Mouse (Mus musculus) hindbrain, postnatal 0 days (tissue): ENCODE measurements around the gene Atg14. TPM values are rescaled to one million over a fixed set of nuclear protein-coding genes. Genes with fewer than 3 reads are reported as not detected.
"Not testable (repeated sequence)": the region's sequence is repeated elsewhere in the genome, so short reads cannot be mapped to it uniquely, and the experiment has no call there.

ENCODE experiments used
- ATAC-seq: fragments of 200-750 bp; cut with Nextera tagmentation; 2 replicates; pipeline ENCODE4 v1.8.0; 2017; ENCODE audit warnings: mild to moderate bottlenecking, moderate TSS enrichment, moderate library complexity
- DNase-seq: peaks from one replicate; pipeline ENCODE4 v3.0.0-alpha.2; 2015; ENCODE audit warnings: low spot score
- H3K27ac ChIP-seq: fragments of 300-500 bp; sonication (generic); 2 replicates; pipeline ENCODE4 v1.5.1; 2014; ENCODE audit warnings: mild to moderate bottlenecking
- H3K27me3 ChIP-seq: fragments of 300-500 bp; sonication (generic); 2 replicates; pipeline ENCODE4 v1.6.1; 2014; ENCODE audit warnings: low read length, mixed read lengths; ENCODE audit not compliant: insufficient read depth
- H3K36me3 ChIP-seq: fragments of 300-500 bp; sonication (generic); 2 replicates; pipeline ENCODE4 v1.6.1; 2014; ENCODE audit warnings: low read length, mixed read lengths; ENCODE audit not compliant: insufficient read depth
- H3K4me1 ChIP-seq: fragments of 300-500 bp; sonication (generic); 2 replicates; pipeline ENCODE4 v1.6.1; 2014; ENCODE audit warnings: antibody characterized with exemption, low read length, mixed read lengths; ENCODE audit not compliant: insufficient read depth
- H3K4me2 ChIP-seq: fragments of 300-500 bp; sonication (generic); 2 replicates; pipeline ENCODE4 v1.6.1; 2014; ENCODE audit warnings: low read depth, mild to moderate bottlenecking, low read length, moderate library complexity, mixed read lengths
- H3K4me3 ChIP-seq: fragments of 300-500 bp; sonication (generic); 2 replicates; pipeline ENCODE4 v1.5.1; 2014; ENCODE audit warnings: low read length
- H3K9ac ChIP-seq: fragments of 300-500 bp; sonication (generic); replicated peaks from 2 replicates; pipeline ENCODE4 v1.6.1; 2014; ENCODE audit warnings: mild to moderate bottlenecking, low read length, moderate library complexity, mixed read lengths
- H3K9me3 ChIP-seq: fragments of 300-500 bp; sonication (generic); 2 replicates; pipeline ENCODE4 v1.6.1; 2016; ENCODE audit warnings: low read length, mixed read lengths
- CTCF ChIP-seq: IDR thresholded peaks from 2 replicates; pipeline ENCODE4 v1.5.1; 2016; ENCODE audit warnings: antibody characterized with exemption, control low read depth, low read depth
- WGBS: fragments of 180-500 bp; shearing (Covaris S2); extraction: QIAGEN DNeasy Blood & Tissue Kit; methylation state at CpG from one replicate; pipeline ENCODE4 v1.1.7; 2014; 5-methylcytosine and 5-hydroxymethylcytosine counted together
- polyA plus RNA-seq: library from polyadenylated mRNA; unstranded; fragments of >200 nt; fragmentation: Nextera tagmentation; extraction: Ambion mirVana; gene quantifications from 2 replicates; pipeline ENCODE4 v1.2.1, GENCODE M21; 2015
- total RNA-seq: library from RNA; depleted of rRNA; stranded (reverse); fragments of >200 nt; gene quantifications from 2 replicates; pipeline ENCODE4 v1.2.3, GENCODE M21; 2014; rRNA removed

The Atg14 gene
- 5.2 and 6.1 TPM in 2 replicates for total RNA-seq
- 22.5 and 23.5 TPM in 2 replicates for polyA plus RNA-seq

- not testable (repeated sequence) for H3K9me3 ChIP-seq, H3K36me3 ChIP-seq, H3K27me3 ChIP-seq, ATAC-seq, H3K4me3 ChIP-seq, H3K4me1 ChIP-seq, H3K4me2 ChIP-seq, H3K9ac ChIP-seq, H3K27ac ChIP-seq, DNase-seq
- WGBS: 97% methylated on average over 11 of the region's 11 CpGs
Observed at GRCm38 (mm10) chr14:47570549-47570948, at the start of gene Atg14. Gene Atg14, minus strand, starts transcription at chr14:47570649.

GRCm38 (mm10) chr14:47618891-47619290, 48.4 kb upstream of the Atg14 start:
- no peak for TF ChIP-seq CTCF
- H3K9me3 ChIP-seq: no peaks in the 10 kb centered on the region
- no peak overlapping the region for H3K27ac ChIP-seq
- no peak overlapping the region for H3K4me3 ChIP-seq
- no peak overlapping the region for H3K9ac ChIP-seq
- H3K4me1 ChIP-seq: no peaks in the 10 kb centered on the region
- H3K27me3 ChIP-seq: no peaks in the 10 kb centered on the region
- WGBS: 83% methylated on average over 5 of the region's 5 CpGs
- H3K36me3 ChIP-seq: no peaks in the 10 kb centered on the region
- ATAC-seq: no peak
- no peak for DNase-seq
- H3K4me2 ChIP-seq: no peak overlapping the region

- WGBS: 71% methylated on average over 7 of the region's 7 CpGs
- no peak for TF ChIP-seq CTCF
- no peaks in the 10 kb centered on the region for H3K4me1 ChIP-seq
- H3K27me3 ChIP-seq: no peaks in the 10 kb centered on the region
- DNase-seq (peak; percentile 6), ATAC-seq (no peak)
- H3K36me3 ChIP-seq: no peaks in the 10 kb centered on the region
- H3K4me2 ChIP-seq: no peak overlapping the region
- H3K9ac ChIP-seq: no peak overlapping the region
- no peak overlapping the region for H3K27ac ChIP-seq
- no peak overlapping the region for H3K4me3 ChIP-seq
- H3K9me3 ChIP-seq: no peaks in the 10 kb centered on the region
Observed at GRCm38 (mm10) chr14:47613254-47613653, 42.8 kb upstream of the Atg14 start.

- Histone ChIP-seq H3K9me3 (no peaks in the 10 kb centered on the region), H3K27ac (0 out of 2 replicates have a peak overlapping the region, but pooled peaks have one; percentile 36), H3K36me3 (no peaks in the 10 kb centered on the region), H3K4me2 (peak overlapping the region; percentile 51), H3K4me3 (peak overlapping the region; percentile 21), H3K27me3 (no peaks in the 10 kb centered on the region), H3K9ac (peak overlapping the region; percentile 28; the same call in 1 of the 2 replicates), H3K4me1 (no peaks in the 10 kb centered on the region)
- ATAC-seq (peak; percentile 87), DNase-seq (peak; percentile 91)
- peak; percentile 80 for TF ChIP-seq CTCF
- WGBS: 17% methylated on average over 11 of the region's 11 CpGs
Observed at GRCm38 (mm10) chr14:47597942-47598388, 27.5 kb upstream of the Atg14 start.

- no peak for DNase-seq
- Histone ChIP-seq H3K27me3 (no peaks in the 10 kb centered on the region), H3K9ac (no peak overlapping the region), H3K27ac (no peak overlapping the region), H3K36me3 (no peaks in the 10 kb centered on the region), H3K4me1 (no peaks in the 10 kb centered on the region), H3K4me3 (no peak overlapping the region), H3K4me2 (no peak overlapping the region), H3K9me3 (no peaks in the 10 kb centered on the region)
- 58% methylated on average over 7 of the region's 7 CpGs for WGBS
- no peak for TF ChIP-seq CTCF
- ATAC-seq: no peak
Observed at GRCm38 (mm10) chr14:47594426-47595103, 24.1 kb upstream of the Atg14 start.

GRCm38 (mm10) chr14:47590391-47590975, 20.0 kb upstream of the Atg14 start:
- Histone ChIP-seq H3K4me3 (no peak overlapping the region), H3K4me2 (no peak overlapping the region), H3K36me3 (no peaks in the 10 kb centered on the region), H3K9me3 (no peaks in the 10 kb centered on the region), H3K9ac (no peak overlapping the region), H3K4me1 (no peaks in the 10 kb centered on the region), H3K27ac (no peak overlapping the region), H3K27me3 (no peaks in the 10 kb centered on the region)
- no peak for TF ChIP-seq CTCF
- ATAC-seq (no peak), DNase-seq (no peak)
- WGBS: 54% methylated on average over 10 of the region's 10 CpGs

GRCm38 (mm10) chr14:47589444-47589843, 19.0 kb upstream of the Atg14 start:
- no peaks in the 10 kb centered on the region for H3K36me3 ChIP-seq
- ATAC-seq (no peak), DNase-seq (no peak)
- H3K4me3 ChIP-seq: no peak overlapping the region
- no peaks in the 10 kb centered on the region for H3K4me1 ChIP-seq
- H3K9me3 ChIP-seq: no peaks in the 10 kb centered on the region
- 82% methylated on average over 1 of the region's 1 CpGs for WGBS
- H3K4me2 ChIP-seq: no peak overlapping the region
- TF ChIP-seq CTCF: no peak
- H3K27ac ChIP-seq: no peak overlapping the region
- no peaks in the 10 kb centered on the region for H3K27me3 ChIP-seq
- no peak overlapping the region for H3K9ac ChIP-seq
